Mouse (Mus musculus): ENCODE results near the gene Enpp1.

The Enpp1 gene

GRCm38 (mm10) chr10:24711480-24712366, at the start of gene Enpp1:
Gene Enpp1, minus strand, starts transcription at chr10:24712159.
- DNase-seq (ENCODE audit: low spot score), result peak; percentile 29

DNA sequence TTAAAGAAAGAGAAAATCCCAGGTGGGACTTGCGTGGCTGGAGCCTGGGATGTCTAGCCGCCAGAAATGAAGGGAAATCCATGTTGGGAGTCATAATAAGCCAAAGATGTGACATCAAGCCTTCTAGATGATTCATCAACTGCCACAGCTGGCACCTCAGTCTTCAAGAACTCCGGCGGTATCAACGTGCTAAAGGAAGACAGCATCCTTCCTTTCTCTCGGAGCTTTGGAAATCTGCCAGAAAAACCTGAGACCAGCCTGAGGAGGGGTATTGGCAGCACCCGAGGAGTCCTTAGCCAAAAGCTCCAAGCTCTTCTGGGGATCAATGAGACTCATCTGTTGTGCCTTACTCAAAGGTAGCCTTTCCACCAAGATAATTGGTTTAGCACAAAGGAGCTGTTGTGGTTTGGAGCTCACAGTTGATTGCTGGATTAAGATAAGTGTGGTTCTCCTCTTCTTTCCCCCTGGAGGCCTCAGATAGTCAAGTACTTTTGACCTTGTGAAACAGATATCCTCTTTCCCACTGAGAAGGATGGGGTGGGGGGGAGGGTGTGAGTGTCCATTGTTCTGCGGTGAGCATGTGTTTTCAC, 46.5 kb upstream of the Enpp1 start:
- DNase-seq (ENCODE audit: low spot score), result no peak

DNA sequence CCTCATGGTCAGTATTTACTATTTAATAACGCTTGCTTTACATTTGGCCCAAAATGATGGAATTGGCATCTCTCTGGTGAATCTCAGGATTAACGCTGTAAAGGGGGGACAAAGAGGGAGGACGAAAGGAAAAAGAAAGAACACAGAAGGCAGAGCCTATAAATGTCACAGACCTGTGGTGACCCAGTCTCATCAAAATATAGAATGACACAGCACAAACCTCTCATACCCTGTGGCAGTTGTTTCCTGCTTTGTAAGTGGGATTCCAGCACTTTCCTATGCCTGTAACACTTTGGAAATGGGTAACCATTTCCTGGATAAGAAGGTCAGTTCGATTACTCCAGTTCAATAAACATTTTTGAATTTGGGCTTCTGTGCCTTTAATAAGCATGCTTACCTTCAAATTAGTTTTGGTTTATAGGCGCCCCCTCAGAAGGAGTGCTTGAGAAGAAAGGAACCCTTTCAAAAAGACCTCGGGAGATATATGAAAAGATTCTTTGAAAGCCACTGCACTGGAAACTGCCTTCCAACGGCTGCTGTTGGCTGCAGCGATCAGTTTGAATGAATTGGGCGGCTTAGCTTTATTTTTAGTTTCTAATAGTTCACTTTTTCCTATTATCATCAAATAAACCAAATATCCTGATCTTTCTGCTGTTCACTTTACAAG, 43.0 kb upstream of the Enpp1 start:
- no peak for DNase-seq (ENCODE audit: low spot score)

GRCm38 (mm10) chr10:24754251-24754835, 42.4 kb upstream of the Enpp1 start:
- DNase-seq (ENCODE audit: low spot score), result no peak

GRCm38 (mm10) chr10:24753536-24754250, 41.7 kb upstream of the Enpp1 start:
- no peak for DNase-seq (ENCODE audit: low spot score)

DNA sequence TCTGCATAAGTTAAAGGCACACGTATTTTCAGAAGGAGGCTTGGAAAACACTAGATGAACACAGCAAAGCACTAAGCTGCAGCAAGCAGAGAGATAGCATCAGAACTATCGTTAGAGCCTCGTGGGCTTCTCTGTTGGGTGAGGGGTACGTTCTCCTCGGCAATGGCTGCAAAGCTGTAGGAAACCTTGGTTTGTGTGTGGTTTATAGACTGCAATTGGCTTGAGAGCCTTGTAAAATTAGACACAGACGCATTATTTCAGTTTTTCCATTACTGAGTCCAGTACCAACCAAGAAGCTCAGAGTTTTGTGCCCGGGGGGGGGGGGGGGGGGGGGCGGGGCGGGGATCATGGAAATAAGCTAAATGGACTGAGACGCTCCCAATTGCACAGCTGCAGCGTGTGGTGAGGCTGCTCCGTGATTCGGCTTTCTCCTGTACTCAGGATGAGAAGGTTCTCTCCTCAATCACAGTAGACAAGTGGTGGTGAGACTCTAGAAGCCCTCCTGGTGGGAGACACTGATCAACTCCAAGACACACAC, 31.1 kb upstream of the Enpp1 start:
- no peak for DNase-seq (ENCODE audit: low spot score)

- no peak for DNase-seq (ENCODE audit: low spot score)
Measured at GRCm38 (mm10) chr10:24741229-24742198, 29.6 kb upstream of the Enpp1 start.

DNA sequence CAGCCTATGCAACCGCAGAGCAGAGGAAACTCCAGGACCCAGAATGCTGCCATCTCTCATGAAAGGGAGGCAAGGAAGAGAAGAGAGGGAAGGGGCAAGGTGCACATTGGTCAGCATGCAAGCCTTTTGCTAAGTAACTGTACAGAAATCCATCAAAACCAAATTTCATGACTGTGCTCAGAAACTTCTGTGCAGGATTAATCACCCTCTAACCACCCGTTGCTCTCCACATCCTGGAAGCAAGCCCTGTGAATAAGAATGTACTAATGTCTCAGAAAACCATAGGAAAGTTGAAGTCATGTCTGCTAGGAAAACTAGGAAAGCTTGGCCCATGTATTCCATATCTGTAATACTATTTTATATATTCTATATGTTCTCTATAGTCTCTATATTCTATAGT, 27.2 kb upstream of the Enpp1 start:
- no peak for DNase-seq (ENCODE audit: low spot score)

- no peak for DNase-seq (ENCODE audit: low spot score)
Measured at GRCm38 (mm10) chr10:24738456-24738855, 26.5 kb upstream of the Enpp1 start.

DNA sequence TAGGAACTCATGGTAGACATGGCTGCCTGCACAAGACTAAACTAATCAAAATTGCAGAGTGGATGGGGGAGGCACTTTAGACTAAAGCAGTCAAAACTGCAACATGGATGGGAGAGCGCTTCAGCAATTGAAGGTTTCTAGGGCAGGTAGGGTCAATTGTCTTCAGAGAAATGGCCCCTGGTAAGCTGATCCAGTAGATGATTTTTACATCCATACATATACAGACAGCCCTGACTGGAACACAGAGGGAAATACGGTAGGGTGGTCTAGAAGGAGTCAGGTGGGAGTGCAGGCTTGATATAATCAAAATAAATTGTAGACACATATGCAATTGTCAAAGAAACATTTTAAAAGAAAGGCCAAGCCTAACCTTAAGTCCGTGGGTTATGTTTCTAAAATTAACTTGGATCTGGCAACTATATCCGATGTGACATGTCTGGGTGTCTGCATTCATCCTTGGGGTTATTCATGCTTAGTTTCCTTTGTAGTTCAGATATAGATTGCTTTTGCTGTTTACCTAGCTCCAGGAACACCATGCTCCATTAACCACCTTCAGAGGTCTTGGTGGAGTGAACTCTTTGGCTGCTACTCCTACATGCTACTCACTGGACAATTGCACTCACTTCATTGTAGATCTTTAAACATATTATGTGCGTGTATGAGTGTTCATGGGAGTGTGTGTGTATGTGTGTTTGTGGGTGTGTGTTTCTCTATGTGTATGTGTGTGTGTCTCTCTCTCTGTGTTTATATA, 23.2 kb upstream of the Enpp1 start:
- no peak for DNase-seq (ENCODE audit: low spot score)

GRCm38 (mm10) chr10:24727478-24727877, 15.5 kb upstream of the Enpp1 start:
- DNase-seq (ENCODE audit: low spot score), result no peak

DNA sequence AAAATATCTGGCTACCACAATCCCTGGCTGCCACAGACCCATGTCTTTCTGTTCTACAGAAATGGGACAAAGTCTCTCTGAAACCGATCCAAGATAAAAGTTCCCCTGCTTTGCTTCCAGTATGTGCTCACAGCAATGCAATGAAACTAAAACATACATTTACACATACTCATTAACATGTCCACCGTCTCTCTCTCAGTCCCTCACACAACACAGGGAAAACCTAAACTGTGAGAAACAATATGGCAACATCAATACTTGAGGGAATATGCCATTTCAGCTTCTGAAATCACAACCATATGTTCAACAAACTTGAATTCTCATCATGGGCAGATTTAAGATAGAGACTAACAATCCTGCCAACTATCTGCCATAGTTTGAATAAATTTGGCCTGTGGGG, 13.2 kb upstream of the Enpp1 start:
- DNase-seq (ENCODE audit: low spot score), result no peak

- no peak for DNase-seq (ENCODE audit: low spot score)
Measured at GRCm38 (mm10) chr10:24721841-24722240, 9.9 kb upstream of the Enpp1 start.

DNA sequence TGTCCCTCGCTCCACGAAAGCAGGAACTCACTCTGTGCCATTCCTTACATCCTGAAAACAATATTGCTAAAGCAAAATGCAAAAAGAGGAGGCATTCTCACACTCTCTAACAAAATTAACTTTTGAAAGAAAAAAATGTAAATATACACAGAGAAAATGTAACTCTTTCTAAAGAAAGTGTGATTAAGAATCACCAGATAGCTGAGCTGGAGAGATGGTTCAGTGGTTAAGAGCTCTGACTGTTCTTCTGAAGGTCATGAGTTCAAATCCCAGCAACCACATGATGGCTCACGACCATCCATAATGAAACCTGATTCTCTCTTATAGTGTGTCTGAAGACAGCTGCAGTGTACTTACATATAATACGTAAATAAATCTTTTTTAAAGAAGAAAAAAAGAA, 7.4 kb upstream of the Enpp1 start:
- no peak for DNase-seq (ENCODE audit: low spot score)

DNA sequence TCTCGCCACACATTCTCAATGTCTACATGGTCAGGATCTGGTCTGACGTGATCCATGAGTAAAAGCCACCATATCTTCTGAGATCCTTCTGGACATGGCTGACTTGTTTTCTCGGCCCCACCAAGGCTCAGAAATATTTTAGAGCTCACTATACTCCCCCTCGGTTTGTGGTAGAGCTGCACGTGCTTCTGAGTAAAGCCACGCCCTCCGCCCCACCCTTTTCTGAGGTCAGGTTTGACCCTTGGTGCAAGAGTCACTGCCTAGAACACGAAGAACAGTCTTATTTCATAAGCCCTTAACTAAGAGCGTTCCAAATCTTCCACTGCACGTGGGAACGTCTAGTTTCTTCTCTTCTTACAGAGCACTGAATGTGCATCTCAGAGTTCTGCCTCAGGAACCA, 6.8 kb upstream of the Enpp1 start:
- DNase-seq (ENCODE audit: low spot score), result no peak

DNA sequence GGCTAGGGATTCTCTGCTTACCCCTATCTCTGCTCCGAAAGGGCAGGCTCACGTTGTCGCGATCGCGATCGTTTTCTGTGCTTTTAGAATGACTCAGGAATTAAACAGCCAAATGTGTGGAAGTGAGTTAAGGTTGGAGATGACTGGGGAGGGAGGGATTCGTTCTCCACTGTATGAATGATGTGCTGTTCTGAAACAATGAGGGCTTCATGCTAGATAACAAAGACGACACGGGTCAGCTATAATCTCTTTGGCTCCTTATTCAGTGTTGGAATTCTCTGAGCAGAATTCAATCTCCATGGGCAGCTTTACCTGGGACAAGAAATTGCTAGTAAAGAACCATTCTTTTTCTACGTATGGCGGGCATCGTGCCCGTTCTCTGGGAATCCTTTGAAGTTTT, 6.1 kb upstream of the Enpp1 start:
- no peak for DNase-seq (ENCODE audit: low spot score)

DNA sequence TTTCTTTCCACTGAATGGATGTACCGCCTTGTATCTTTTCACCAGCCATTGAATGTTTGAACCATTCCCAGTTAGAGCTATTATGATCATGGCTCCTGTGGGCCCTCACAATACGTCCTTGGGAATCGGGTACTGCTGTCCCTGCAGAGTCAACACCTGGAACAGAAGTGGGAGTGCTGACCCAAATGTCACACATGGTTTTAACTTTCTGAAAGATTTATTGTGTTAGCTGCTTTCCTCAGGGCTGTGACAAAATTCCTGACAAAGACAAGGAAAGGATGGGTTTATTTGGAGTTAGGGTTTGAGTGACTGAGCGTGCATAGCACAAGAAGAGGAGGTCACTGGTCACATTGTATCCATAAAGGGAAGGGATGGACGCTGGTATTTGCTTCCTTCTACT, 4.3 kb upstream of the Enpp1 start:
- no peak for DNase-seq (ENCODE audit: low spot score)

GRCm38 (mm10) chr10:24712901-24713300, 942 bp upstream of the Enpp1 start:
- no peak for DNase-seq (ENCODE audit: low spot score)

DNA sequence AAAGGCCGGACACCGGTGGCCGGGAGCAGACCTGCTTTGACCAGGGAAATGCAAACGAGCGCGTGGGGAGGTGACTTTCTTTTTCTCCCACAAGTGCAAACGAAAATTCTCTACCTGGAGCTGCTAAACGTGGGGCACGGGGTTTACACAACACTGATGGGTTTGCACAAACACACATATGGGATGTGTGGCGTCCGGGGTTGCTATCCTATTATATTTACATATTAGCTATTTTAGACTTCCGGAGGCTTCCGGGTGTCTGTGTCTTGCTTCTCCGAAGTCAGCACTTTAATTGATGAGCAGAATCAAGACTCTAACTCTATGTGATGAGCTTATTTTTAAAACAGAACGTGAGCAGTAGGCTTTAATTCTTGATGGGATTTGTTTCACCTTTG, 405 bp upstream of the Enpp1 start:
- DNase-seq (ENCODE audit: low spot score), result no peak

- no peak for DNase-seq (ENCODE audit: low spot score)
Measured at GRCm38 (mm10) chr10:24711071-24711470, 888 bp downstream of the Enpp1 start.

Measured in ovary, postnatal 10 days (tissue).